In genomic region chr8:116942284-116943058, GRCm38 (mm10) we compare ENCODE assay signal across 1 mouse cellular context.
TF ChIP-seq lines count a peak whose summit lies in the region.

No protein-coding gene starts in this region.

TF ChIP-seq in MEL, 35 proteins besides CTCF, POLR2A, EP300 and RAD21:
- 0 out of 2 replicates have a peak, but pooled peaks have one; percentile 8 for TF ChIP-seq POLR2AphosphoS2 (IDR thresholded peaks at IDR 0.05; ENCODE audit: low read length)
- no peak for TF ChIP-seq NRF1 (IDR thresholded peaks at IDR 0.05; ENCODE audit: insufficient read depth, low read depth, low read length, poor library complexity, severe bottlenecking)
- TF ChIP-seq CHD1 (IDR thresholded peaks at IDR 0.05; ENCODE audit: low read depth, low read length), result no peak
- no peak for TF ChIP-seq ZMIZ1 (IDR thresholded peaks at IDR 0.05; ENCODE audit: low read depth, low read length)
- peak; percentile 61 for TF ChIP-seq GATA1 (IDR thresholded peaks at IDR 0.05; ENCODE audit: low read depth, low read length)
- no peak for TF ChIP-seq HCFC1 (IDR thresholded peaks at IDR 0.05; ENCODE audit: low read depth, low read length)
- no peak for TF ChIP-seq SIN3A (IDR thresholded peaks at IDR 0.05; ENCODE audit: low read length)
- no peak for TF ChIP-seq ZC3H11A (IDR thresholded peaks at IDR 0.05; ENCODE audit: low read depth, low read length)
- TF ChIP-seq JUND (IDR thresholded peaks at IDR 0.05; ENCODE audit: low read depth, low read length), result no peak
- no peak for TF ChIP-seq E2F4 (IDR thresholded peaks at IDR 0.05; ENCODE audit: borderline replicate concordance, low read depth, low read length)
- no peak for TF ChIP-seq TCF12 (IDR thresholded peaks at IDR 0.05; ENCODE audit: low read depth, low read length)
- TF ChIP-seq GABPA (IDR thresholded peaks at IDR 0.05; ENCODE audit: low read depth, low read length), result no peak
- TF ChIP-seq ZKSCAN1 (IDR thresholded peaks at IDR 0.05; ENCODE audit: low read depth, low read length), result no peak
- TF ChIP-seq ZNF384 (IDR thresholded peaks at IDR 0.05; ENCODE audit: low read depth, low read length), result no peak
- no peak for TF ChIP-seq USF2 (IDR thresholded peaks at IDR 0.05; ENCODE audit: borderline replicate concordance in 1 of 2, insufficient read depth in 1 of 2, low read depth in 1 of 2, low read length in 2 of 2)
- peak; percentile 74 for TF ChIP-seq ETS1 (IDR thresholded peaks at IDR 0.05; ENCODE audit: low read depth, low read length)
- 0 out of 2 replicates have a peak, but pooled peaks have one; percentile 5 for TF ChIP-seq USF1 (IDR thresholded peaks at IDR 0.05; ENCODE audit: low read depth, low read length)
- TF ChIP-seq ELF1 (IDR thresholded peaks at IDR 0.05; ENCODE audit: low read depth, low read length), result no peak
- TF ChIP-seq TBP (IDR thresholded peaks at IDR 0.05; ENCODE audit: low read depth, low read length), result peak; percentile 9; the same call in 1 of the 2 replicates
- TF ChIP-seq UBTF (IDR thresholded peaks at IDR 0.05; ENCODE audit: borderline replicate concordance, insufficient read depth, low read depth, low read length), result no peak
- TF ChIP-seq MXI1 (IDR thresholded peaks at IDR 0.05; ENCODE audit: low read depth, low read length), result no peak
- no peak for TF ChIP-seq TAL1 (IDR thresholded peaks at IDR 0.05; ENCODE audit: low read length)
- TF ChIP-seq SMC3 (IDR thresholded peaks at IDR 0.05; ENCODE audit: low read depth, low read length), result no peak; the same call in 1 of the 2 replicates
- no peak for TF ChIP-seq RCOR1 (IDR thresholded peaks at IDR 0.05; ENCODE audit: low read depth, low read length)
- TF ChIP-seq MEF2A (IDR thresholded peaks at IDR 0.05; ENCODE audit: extremely low read depth, insufficient replicate concordance, low read depth, low read length, poor library complexity, severe bottlenecking), result no peak
- no peak for TF ChIP-seq KAT2A (conservative IDR thresholded peaks at IDR 0.05; ENCODE audit: low read depth, low read length)
- TF ChIP-seq CHD2 (IDR thresholded peaks at IDR 0.05; ENCODE audit: low read length), result peak; percentile 25; the same call in 1 of the 2 replicates
- TF ChIP-seq POLR2AphosphoS5 (IDR thresholded peaks at IDR 0.05; ENCODE audit: borderline replicate concordance, low read depth, low read length), result no peak
